Mouse (Mus musculus) heart, adult 2 months (tissue): ENCODE data around the gene Wdr75. TPM values are rescaled to one million over a fixed set of nuclear protein-coding genes. Genes with fewer than 3 reads are reported as not detected.

Source experiments
- DNase-seq, 2 experiments: peaks; one replicate each; pipeline ENCODE4 v3.0.0; 2021
- H3K27ac ChIP-seq: fragments of 200-600 bp; 2 replicates; pipeline ENCODE4 v1.8.1; 2022
- H3K27me3 ChIP-seq: fragments of 200-500 bp; 2 replicates; pipeline ENCODE4 v1.6.1; 2012; ENCODE audit warnings: mild to moderate bottlenecking, low read length, inconsistent platforms, mixed read lengths; ENCODE audit not compliant: control insufficient read depth, insufficient read depth
- H3K36me3 ChIP-seq: fragments of 200-500 bp; 2 replicates; pipeline ENCODE4 v1.6.1; 2012; ENCODE audit warnings: low read length, inconsistent platforms; ENCODE audit not compliant: control insufficient read depth, insufficient read depth
- H3K4me1 ChIP-seq: fragments of 200-500 bp; 2 replicates; pipeline ENCODE4 v1.6.1; 2011; ENCODE audit warnings: low read length; ENCODE audit not compliant: control insufficient read depth, insufficient read depth
- H3K4me3 ChIP-seq: fragments of 200-600 bp; 2 replicates; pipeline ENCODE4 v1.8.1; 2022
- H3K79me2 ChIP-seq: fragments of 200-500 bp; replicated peaks from 2 replicates; pipeline ENCODE4 v1.6.1; 2012; ENCODE audit warnings: mild to moderate bottlenecking, inconsistent platforms, low read length, moderate library complexity, mixed read lengths; ENCODE audit not compliant: control insufficient read depth, insufficient read depth
- H3K9ac ChIP-seq: fragments of 200-500 bp; 2 replicates; pipeline ENCODE4 v1.6.1; 2012; ENCODE audit warnings: low read depth, mild to moderate bottlenecking, control low read depth, inconsistent platforms, low read length, mixed read lengths
- CTCF ChIP-seq: fragments of 200-600 bp; IDR thresholded peaks from 2 replicates; pipeline ENCODE4 v1.8.1; 2022; ENCODE audit warnings: antibody characterized with exemption, mild to moderate bottlenecking, moderate library complexity
- EP300 ChIP-seq: fragments of 200-500 bp; IDR thresholded peaks from 2 replicates; pipeline ENCODE4 v1.6.1; 2011; ENCODE audit warnings: low read depth, low read length, control low read depth; ENCODE audit not compliant: insufficient read depth
- POLR2A ChIP-seq: fragments of 200-500 bp; IDR thresholded peaks from 2 replicates; pipeline ENCODE4 v1.6.1; 2011; ENCODE audit warnings: mild to moderate bottlenecking, low read depth, low read length, control low read depth; ENCODE audit not compliant: insufficient read depth
- WGBS: fragments of 180-500 bp; shearing (Covaris S2); methylation state at CpG from one replicate; pipeline ENCODE4 v1.1.7; 2018; 5-methylcytosine and 5-hydroxymethylcytosine counted together
- intact Hi-C: fragments of 180-260 bp; cut with DNase I; formaldehyde crosslinking; loops from one replicate; pipeline ENCODE4 v1.15.1; 2025
- polyA plus RNA-seq: library from polyadenylated mRNA; depleted of rRNA; stranded (reverse); fragments of >200 nt; gene quantifications from 2 replicates; pipeline ENCODE4 v1.2.3, GENCODE M21; 2012
- total RNA-seq, 2 experiments: library from RNA; stranded (reverse); gene quantifications; 2 replicates each; pipeline ENCODE4 v1.2.3; 2021

The Wdr75 gene
- total and polyA plus RNA-seq, 3 experiments: 19.1 to 27.8 (median 22.8) TPM

DNA sequence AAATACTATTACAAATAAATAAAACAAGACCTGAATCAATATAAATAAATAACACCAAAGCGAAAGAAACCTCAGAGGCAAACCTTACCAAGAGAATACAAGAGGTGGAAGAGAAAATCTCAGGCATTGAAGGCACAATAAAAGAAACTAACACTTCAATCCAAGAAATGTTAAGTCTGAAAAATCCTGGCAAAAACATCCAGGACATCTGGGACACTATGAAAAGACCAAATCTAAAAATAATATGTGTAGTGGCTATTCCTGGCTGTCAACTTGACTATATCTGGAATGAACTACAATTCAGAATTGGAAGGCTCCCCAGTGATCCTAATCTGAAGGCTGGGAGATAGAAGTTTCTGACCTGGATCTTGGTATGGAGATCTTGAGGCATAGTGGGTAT, 50.5 kb downstream of the Wdr75 start:
- Histone ChIP-seq H3K79me2 (no peaks in the 10 kb centered on the region), H3K4me1 (no peaks in the 10 kb centered on the region; the same call in 1 of the 2 replicates), H3K9ac (no peak overlapping the region), H3K36me3 (peaks cover 8% of the 10 kb centered on the region; the same call in 1 of the 2 replicates), H3K27me3 (no peaks in the 10 kb centered on the region), H3K4me3 (no peak overlapping the region), H3K27ac (peak overlapping the region; percentile 69)
- no peak for TF ChIP-seq EP300
- TF ChIP-seq CTCF: no peak
- no peak for TF ChIP-seq POLR2A
- WGBS: 82% methylated on average over 1 of the region's 1 CpGs
- DNase-seq: no peak
- intact Hi-C loops: no loop called here

DNA sequence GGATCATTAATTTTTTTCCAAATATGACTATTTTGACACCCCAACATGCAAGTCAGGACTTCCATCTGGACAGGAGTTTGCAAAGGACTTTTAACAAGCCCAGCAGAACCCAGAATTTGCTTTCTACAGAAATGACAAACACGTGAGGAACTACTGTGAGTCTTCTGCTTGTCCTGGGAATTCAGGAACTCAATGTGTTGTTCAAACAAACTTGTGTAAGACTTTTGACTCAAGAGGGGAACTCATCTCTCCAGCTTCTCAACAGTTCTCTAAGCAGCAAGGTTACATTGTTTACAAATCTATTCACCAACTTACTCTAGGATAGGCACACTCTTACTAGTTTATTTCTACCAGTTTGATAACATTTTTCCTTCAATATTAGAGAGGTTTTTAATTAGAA, 63.1 kb downstream of the Wdr75 start:
- no peak overlapping the region for H3K4me3 ChIP-seq
- 74% methylated on average over 1 of the region's 1 CpGs for WGBS
- intact Hi-C loops: no loop called here
- no peaks in the 10 kb centered on the region for H3K79me2 ChIP-seq
- H3K27ac ChIP-seq: no peak overlapping the region
- TF ChIP-seq EP300 (no peak), POLR2A (no peak), CTCF (no peak)
- H3K4me1 ChIP-seq: peaks cover 5% of the 10 kb centered on the region
- peaks cover 7% of the 10 kb centered on the region for H3K36me3 ChIP-seq
- no peak for DNase-seq
- H3K9ac ChIP-seq: no peak overlapping the region
- H3K27me3 ChIP-seq: no peaks in the 10 kb centered on the region

DNA sequence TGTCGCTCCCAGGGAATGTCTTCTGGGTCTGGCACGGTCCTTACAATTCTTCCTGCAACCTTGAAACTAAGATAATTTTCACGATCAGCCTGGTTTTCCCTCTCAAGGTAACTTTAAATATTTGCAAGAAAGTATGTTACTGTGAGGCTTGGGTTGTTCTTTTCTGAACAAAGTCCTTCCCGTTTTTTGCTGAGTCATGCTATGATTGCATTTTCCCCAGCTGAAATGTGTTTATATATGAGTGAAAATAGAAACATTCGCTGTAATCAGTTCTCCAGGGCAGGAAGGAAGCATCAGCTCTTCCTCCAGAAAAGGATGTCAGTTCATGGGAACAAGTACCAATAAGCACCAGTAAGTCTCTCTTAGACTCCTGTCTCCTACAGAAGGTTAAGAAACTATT, 65.4 kb downstream of the Wdr75 start:
- TF ChIP-seq POLR2A (no peak), CTCF (no peak), EP300 (no peak)
- Histone ChIP-seq H3K79me2 (no peaks in the 10 kb centered on the region), H3K27ac (peak overlapping the region; percentile 34), H3K4me1 (peaks cover 13% of the 10 kb centered on the region), H3K4me3 (no peak overlapping the region; the same call in 1 of the 2 replicates), H3K9ac (no peak overlapping the region), H3K27me3 (no peaks in the 10 kb centered on the region), H3K36me3 (peaks cover 10% of the 10 kb centered on the region)
- 4% methylated on average over 5 of the region's 5 CpGs for WGBS
- intact Hi-C loops: no loop called here
- DNase-seq: no peak

DNA sequence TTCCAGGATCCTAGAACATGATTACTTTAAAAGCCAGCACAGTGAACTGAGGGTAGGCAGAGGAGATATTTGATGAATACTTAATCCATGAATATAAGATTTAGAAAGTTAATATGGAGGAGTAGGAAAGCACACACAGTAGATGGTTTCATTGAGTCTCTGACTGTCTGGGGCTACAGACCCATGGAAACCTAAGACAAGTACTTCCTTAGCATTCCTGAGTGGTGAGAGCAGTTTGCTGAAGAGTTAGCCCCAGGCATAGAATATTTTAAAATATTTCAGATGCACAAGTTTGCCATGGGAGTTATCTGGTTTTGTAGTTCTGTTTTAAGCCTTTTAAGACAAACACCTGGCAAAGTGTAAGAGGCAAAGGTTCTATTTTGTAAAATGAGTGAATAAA, 66.2 kb downstream of the Wdr75 start:
- H3K9ac ChIP-seq: no peak overlapping the region
- no peak overlapping the region for H3K4me3 ChIP-seq
- intact Hi-C loops: no loop called here

DNA sequence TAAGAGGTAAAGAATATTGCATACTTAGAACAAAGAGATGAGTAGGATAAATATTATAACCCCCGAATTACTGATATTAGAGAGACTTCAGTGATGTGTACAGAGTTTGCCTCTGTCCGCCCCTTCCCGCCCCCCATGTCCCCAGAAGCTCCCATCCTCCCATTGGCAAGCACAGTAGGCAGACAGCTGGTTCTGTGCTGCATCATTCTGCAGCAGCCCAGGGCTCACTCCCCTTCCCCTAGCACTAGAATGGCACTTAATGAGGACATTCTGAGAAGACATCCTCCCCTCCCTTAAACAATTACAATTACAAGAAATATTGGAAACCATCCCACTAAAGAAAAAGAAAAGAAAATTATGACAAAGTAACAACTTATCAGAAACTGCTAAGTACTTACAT, 68.7 kb downstream of the Wdr75 start:
- TF ChIP-seq EP300 (no peak), CTCF (no peak), POLR2A (no peak)
- 97% methylated on average over 3 of the region's 3 CpGs for WGBS
- no peaks in the 10 kb centered on the region for H3K27me3 ChIP-seq
- H3K79me2 ChIP-seq: no peaks in the 10 kb centered on the region
- peaks cover 16% of the 10 kb centered on the region for H3K4me1 ChIP-seq
- intact Hi-C loops: no loop called here
- no peak overlapping the region for H3K4me3 ChIP-seq
- no peak overlapping the region; the same call in 1 of the 2 replicates for H3K27ac ChIP-seq
- no peak overlapping the region for H3K9ac ChIP-seq
- H3K36me3 ChIP-seq: peaks cover 13% of the 10 kb centered on the region
- DNase-seq: no peak

More for the DNA sequence above, 66.2 kb downstream of the Wdr75 start:
- H3K79me2 ChIP-seq: no peaks in the 10 kb centered on the region
- H3K36me3 ChIP-seq: peaks cover 13% of the 10 kb centered on the region
- no peak for TF ChIP-seq CTCF
- no peak for TF ChIP-seq POLR2A
- no peak for TF ChIP-seq EP300
- H3K27ac ChIP-seq: no peak overlapping the region
- no peak for DNase-seq
- H3K27me3 ChIP-seq: no peaks in the 10 kb centered on the region
- H3K4me1 ChIP-seq: peaks cover 14% of the 10 kb centered on the region

DNA sequence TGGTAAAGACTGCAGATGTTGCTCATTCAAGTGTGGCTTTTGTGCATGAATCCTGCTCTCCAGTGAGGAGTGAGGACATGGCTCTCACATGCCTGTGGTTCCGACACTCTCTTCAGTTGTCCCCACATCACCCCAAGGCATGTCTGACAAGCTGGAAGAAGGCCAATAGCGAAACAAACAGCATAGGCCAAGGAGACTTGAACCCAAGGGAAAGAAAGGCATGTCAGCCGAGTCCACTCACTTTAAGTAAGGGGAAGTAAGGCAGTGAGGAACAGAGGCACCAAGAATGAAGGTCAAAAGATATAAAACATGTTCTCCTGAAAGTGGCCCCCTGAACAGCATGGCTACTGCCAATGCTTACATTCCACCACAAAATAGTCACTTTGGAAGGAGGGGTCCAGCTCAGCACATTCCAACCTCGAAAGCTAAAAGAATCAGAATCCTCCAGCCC, 69.6 kb downstream of the Wdr75 start:
- Histone ChIP-seq H3K79me2 (no peaks in the 10 kb centered on the region), H3K27me3 (no peaks in the 10 kb centered on the region), H3K36me3 (peaks cover 13% of the 10 kb centered on the region), H3K9ac (no peak overlapping the region), H3K4me1 (peaks cover 17% of the 10 kb centered on the region), H3K4me3 (no peak overlapping the region), H3K27ac (peak overlapping the region; percentile 63)
- peak; percentile 37 to 48 for DNase-seq
- TF ChIP-seq EP300 (peak; percentile 55; the same call in 1 of the 2 replicates), CTCF (no peak)
- intact Hi-C loops: no loop called here
- WGBS: 24% methylated on average over 4 of the region's 4 CpGs
